Mouse (Mus musculus) T-cell, adult 2 months (primary cell): ENCODE measurements around the gene Mdm1.
"Not testable (repeated sequence)": the region's sequence is repeated elsewhere in the genome, so short reads cannot be mapped to it uniquely, and the experiment has no call there.

ENCODE experiments used
- DNase-seq: peaks from one replicate; pipeline ENCODE4 v3.0.0; 2022; ENCODE audit warnings: low spot score

Mdm1 gene

GRCm38 (mm10) chr10:118125236-118125635 lies 16.4 kb upstream of the Mdm1 start:
- DNase-seq, result no peak

GRCm38 (mm10) chr10:118125776-118126445 lies 15.7 kb upstream of the Mdm1 start:
- DNase-seq, result no peak

- no peak for DNase-seq
Observed at GRCm38 (mm10) chr10:118129001-118129682, 12.5 kb upstream of the Mdm1 start.

GRCm38 (mm10) chr10:118130016-118130415 lies 11.6 kb upstream of the Mdm1 start:
- no peak for DNase-seq

- no peak for DNase-seq
Observed at GRCm38 (mm10) chr10:118132993-118133392, 8.6 kb upstream of the Mdm1 start.

GRCm38 (mm10) chr10:118138508-118138907 lies 3.1 kb upstream of the Mdm1 start:
- no peak for DNase-seq

- no peak for DNase-seq
Observed at GRCm38 (mm10) chr10:118139837-118140570, 1.6 kb upstream of the Mdm1 start.

GRCm38 (mm10) chr10:118141884-118142801 lies 532 bp downstream of the Mdm1 start:
- no peak for DNase-seq

- no peak for DNase-seq
Observed at GRCm38 (mm10) chr10:118149381-118149780, 7.8 kb downstream of the Mdm1 start.

- no peak for DNase-seq
Observed at GRCm38 (mm10) chr10:118150866-118151265, 9.3 kb downstream of the Mdm1 start.

- DNase-seq, result no peak
Observed at GRCm38 (mm10) chr10:118155932-118156331, 14.3 kb downstream of the Mdm1 start.

GRCm38 (mm10) chr10:118161131-118161530 lies 19.5 kb downstream of the Mdm1 start:
- no peak for DNase-seq

- no peak for DNase-seq
Observed at GRCm38 (mm10) chr10:118169212-118169611, 27.6 kb downstream of the Mdm1 start.

GRCm38 (mm10) chr10:118172416-118172815 lies 30.8 kb downstream of the Mdm1 start:
- DNase-seq, result peak; percentile 32

GRCm38 (mm10) chr10:118172876-118173275 lies 31.3 kb downstream of the Mdm1 start:
- no peak for DNase-seq

- not testable (repeated sequence) for DNase-seq
Observed at GRCm38 (mm10) chr10:118175542-118175941, 33.9 kb downstream of the Mdm1 start.

GRCm38 (mm10) chr10:118178735-118179151 lies 37.1 kb downstream of the Mdm1 start:
- DNase-seq, result no peak

- no peak for DNase-seq
Observed at GRCm38 (mm10) chr10:118179265-118179664, 37.7 kb downstream of the Mdm1 start.

- DNase-seq, result peak; percentile 3
Observed at GRCm38 (mm10) chr10:118195150-118195549, 53.5 kb downstream of the Mdm1 start.

GRCm38 (mm10) chr10:118204642-118205041 lies 63.0 kb downstream of the Mdm1 start, which contains the start of gene Il22:
Il22 (plus strand) TSS chr10:118204942.
- DNase-seq, result no peak

- DNase-seq, result not testable (repeated sequence)
Observed at GRCm38 (mm10) chr10:118215719-118216393, 74.2 kb downstream of the Mdm1 start.
